Mouse (Mus musculus): ENCODE data around the gene Tbcel. TPM values are rescaled to one million over a fixed set of nuclear protein-coding genes. Genes with fewer than 3 reads are reported as not detected.

The Tbcel gene
- polyA plus RNA-seq, 1 experiment from 2014 or later: 4.8 TPM

DNA sequence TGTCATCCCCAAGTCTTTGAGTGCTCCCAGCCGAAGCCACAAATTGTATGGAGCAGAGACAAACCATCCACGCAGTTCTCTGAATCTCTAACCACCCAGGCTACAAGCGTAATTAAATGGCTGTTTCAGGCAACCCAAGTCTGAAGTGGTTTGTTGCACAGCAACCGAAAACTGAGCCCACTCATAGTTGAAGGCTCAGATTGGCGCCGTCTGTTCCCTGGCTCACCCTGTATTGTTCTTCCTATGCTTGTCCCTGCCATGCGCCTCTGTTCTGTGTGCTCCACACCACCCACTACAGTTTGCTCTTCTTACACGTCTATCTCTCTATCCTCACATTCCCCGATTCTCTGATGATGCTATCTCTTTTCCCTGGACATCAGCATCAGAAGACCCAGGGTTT lies 15.8 kb downstream of the Tbcel start:
- ATAC-seq (ENCODE audit: low read depth): no peak

GRCm38 (mm10) chr9:42490589-42491382 lies 16.8 kb downstream of the Tbcel start:
- ATAC-seq (ENCODE audit: low read depth): no peak
- Histone ChIP-seq H3K4me3 (ENCODE audit: low read length) (no peak overlapping the region), H3K9me3 (ENCODE audit: control insufficient read depth, low read length) (no peaks in the 10 kb centered on the region), H3K4me1 (replicated peaks; ENCODE audit: control insufficient read depth, insufficient read depth, low read length) (no peaks in the 10 kb centered on the region), H3K36me3 (ENCODE audit: control insufficient read depth, insufficient read depth, low read length) (no peaks in the 10 kb centered on the region), H3K27me3 (ENCODE audit: control insufficient read depth, insufficient read depth, low read depth, low read length) (no peaks in the 10 kb centered on the region), H3K4me2 (ENCODE audit: low read depth, low read length) (no peak overlapping the region), H3K9ac (ENCODE audit: low read length) (no peak overlapping the region), H3K27ac (ENCODE audit: low read length) (no peak overlapping the region)
- WGBS: 80% methylated on average over 16 of the region's 16 CpGs

More for the DNA sequence above, 15.8 kb downstream of the Tbcel start:
- H3K36me3 ChIP-seq (ENCODE audit: control insufficient read depth, insufficient read depth, low read length): no peaks in the 10 kb centered on the region
- H3K9me3 ChIP-seq (ENCODE audit: control insufficient read depth, low read length): no peaks in the 10 kb centered on the region
- no peak overlapping the region for H3K9ac ChIP-seq (ENCODE audit: low read length)
- no peak overlapping the region for H3K4me3 ChIP-seq (ENCODE audit: low read length)
- no peak overlapping the region for H3K4me2 ChIP-seq (ENCODE audit: low read depth, low read length)
- no peak overlapping the region for H3K27ac ChIP-seq (ENCODE audit: low read length)
- no peaks in the 10 kb centered on the region for H3K27me3 ChIP-seq (ENCODE audit: control insufficient read depth, insufficient read depth, low read depth, low read length)
- no peaks in the 10 kb centered on the region for H3K4me1 ChIP-seq (replicated peaks; ENCODE audit: control insufficient read depth, insufficient read depth, low read length)
- 66% methylated on average over 9 of the region's 9 CpGs for WGBS

DNA sequence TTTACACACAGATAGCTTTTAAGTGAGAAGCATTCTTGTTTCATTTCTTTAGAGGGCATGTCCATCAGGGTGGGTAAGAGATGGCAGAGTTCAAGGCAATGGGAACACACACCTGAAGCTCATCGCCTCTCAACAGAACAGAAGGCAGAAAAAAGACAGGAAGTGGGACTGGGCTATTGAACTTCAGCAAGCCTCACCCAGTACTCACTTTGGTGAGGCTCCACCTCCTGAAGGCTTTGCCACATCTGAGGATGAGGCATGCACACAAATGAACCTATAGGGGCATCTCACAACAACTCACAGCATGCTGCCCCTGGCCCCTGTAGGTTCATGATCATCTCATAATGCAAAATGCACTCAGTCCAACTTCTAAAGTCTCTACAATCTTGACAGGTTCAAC lies 19.5 kb downstream of the Tbcel start:
- no peak overlapping the region for H3K4me3 ChIP-seq (ENCODE audit: low read length)
- ATAC-seq (ENCODE audit: low read depth): no peak
- no peaks in the 10 kb centered on the region for H3K27me3 ChIP-seq (ENCODE audit: control insufficient read depth, insufficient read depth, low read depth, low read length)
- H3K9me3 ChIP-seq (ENCODE audit: control insufficient read depth, low read length): no peaks in the 10 kb centered on the region
- H3K36me3 ChIP-seq (ENCODE audit: control insufficient read depth, insufficient read depth, low read length): no peaks in the 10 kb centered on the region
- 89% methylated on average over 1 of the region's 1 CpGs for WGBS
- no peak overlapping the region for H3K4me2 ChIP-seq (ENCODE audit: low read depth, low read length)
- H3K9ac ChIP-seq (ENCODE audit: low read length): no peak overlapping the region
- no peaks in the 10 kb centered on the region for H3K4me1 ChIP-seq (replicated peaks; ENCODE audit: control insufficient read depth, insufficient read depth, low read length)
- no peak overlapping the region for H3K27ac ChIP-seq (ENCODE audit: low read length)

- Histone ChIP-seq H3K27ac (ENCODE audit: low read length) (no peak overlapping the region), H3K27me3 (ENCODE audit: control insufficient read depth, insufficient read depth, low read depth, low read length) (no peaks in the 10 kb centered on the region), H3K36me3 (ENCODE audit: control insufficient read depth, insufficient read depth, low read length) (no peaks in the 10 kb centered on the region), H3K9ac (ENCODE audit: low read length) (no peak overlapping the region), H3K9me3 (ENCODE audit: control insufficient read depth, low read length) (no peaks in the 10 kb centered on the region), H3K4me2 (ENCODE audit: low read depth, low read length) (no peak overlapping the region), H3K4me3 (ENCODE audit: low read length) (no peak overlapping the region), H3K4me1 (replicated peaks; ENCODE audit: control insufficient read depth, insufficient read depth, low read length) (no peaks in the 10 kb centered on the region)
- 37% methylated on average over 4 of the region's 4 CpGs for WGBS
- no peak for ATAC-seq (ENCODE audit: low read depth)
Measured at GRCm38 (mm10) chr9:42486913-42487312, 20.7 kb downstream of the Tbcel start.

GRCm38 (mm10) chr9:42484667-42485066 lies 22.9 kb downstream of the Tbcel start:
- no peaks in the 10 kb centered on the region for H3K36me3 ChIP-seq (ENCODE audit: control insufficient read depth, insufficient read depth, low read length)
- no peak for ATAC-seq (ENCODE audit: low read depth)
- H3K4me3 ChIP-seq (ENCODE audit: low read length): no peak overlapping the region
- no peaks in the 10 kb centered on the region for H3K27me3 ChIP-seq (ENCODE audit: control insufficient read depth, insufficient read depth, low read depth, low read length)
- H3K9me3 ChIP-seq (ENCODE audit: control insufficient read depth, low read length): no peaks in the 10 kb centered on the region
- H3K9ac ChIP-seq (ENCODE audit: low read length): no peak overlapping the region
- 76% methylated on average over 1 of the region's 1 CpGs for WGBS
- no peak overlapping the region for H3K4me2 ChIP-seq (ENCODE audit: low read depth, low read length)
- no peaks in the 10 kb centered on the region for H3K4me1 ChIP-seq (replicated peaks; ENCODE audit: control insufficient read depth, insufficient read depth, low read length)
- no peak overlapping the region for H3K27ac ChIP-seq (ENCODE audit: low read length)

DNA sequence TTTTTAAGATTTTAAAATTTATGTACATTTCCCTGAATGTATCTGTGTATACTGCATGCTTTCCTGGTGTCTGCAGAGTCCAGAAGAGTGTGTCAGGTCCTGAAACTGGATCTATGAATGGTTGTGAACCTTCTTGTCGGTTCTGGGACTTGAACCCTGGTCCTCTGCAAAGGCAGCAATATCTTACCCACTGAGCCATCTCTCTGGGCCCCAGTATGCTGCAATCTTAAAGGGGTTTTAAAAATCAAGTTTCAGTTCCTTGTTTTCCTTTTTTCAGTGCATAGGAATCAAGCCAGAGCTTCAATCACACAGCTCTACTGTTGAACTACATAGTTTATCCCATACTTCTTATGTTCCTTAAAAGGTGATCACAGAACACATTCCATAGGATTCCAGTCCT lies 24.7 kb downstream of the Tbcel start:
- no peak for ATAC-seq (ENCODE audit: low read depth)
- H3K4me2 ChIP-seq (ENCODE audit: low read depth, low read length): no peak overlapping the region
- H3K36me3 ChIP-seq (ENCODE audit: control insufficient read depth, insufficient read depth, low read length): no peaks in the 10 kb centered on the region
- H3K4me1 ChIP-seq (replicated peaks; ENCODE audit: control insufficient read depth, insufficient read depth, low read length): no peaks in the 10 kb centered on the region
- no peak overlapping the region for H3K4me3 ChIP-seq (ENCODE audit: low read length)
- H3K27me3 ChIP-seq (ENCODE audit: control insufficient read depth, insufficient read depth, low read depth, low read length): no peaks in the 10 kb centered on the region
- no peaks in the 10 kb centered on the region for H3K9me3 ChIP-seq (ENCODE audit: control insufficient read depth, low read length)
- H3K27ac ChIP-seq (ENCODE audit: low read length): no peak overlapping the region
- H3K9ac ChIP-seq (ENCODE audit: low read length): no peak overlapping the region
- 77% methylated on average over 1 of the region's 1 CpGs for WGBS

DNA sequence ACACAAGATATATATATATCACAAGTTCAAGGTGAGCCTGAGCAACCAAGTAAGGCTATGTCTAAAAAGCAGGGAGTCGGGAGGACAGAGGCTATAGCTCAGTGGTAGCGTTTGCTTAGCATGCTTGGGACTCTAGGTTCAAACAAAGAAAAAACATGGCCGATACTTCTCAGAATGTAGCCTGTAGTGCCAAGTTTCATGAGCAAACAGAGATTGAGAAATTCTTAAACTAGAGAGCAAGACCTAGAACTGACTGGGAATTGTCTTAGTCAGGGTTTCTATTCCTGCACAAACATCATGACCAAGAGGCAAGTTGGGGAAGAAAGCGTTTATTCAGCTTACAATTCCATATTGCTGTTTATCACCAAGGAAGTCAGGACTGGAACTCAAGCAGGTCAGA lies 31.4 kb downstream of the Tbcel start:
- peaks cover 6% of the 10 kb centered on the region for H3K4me1 ChIP-seq (replicated peaks; ENCODE audit: control insufficient read depth, insufficient read depth, low read length)
- no peaks in the 10 kb centered on the region for H3K9me3 ChIP-seq (ENCODE audit: control insufficient read depth, low read length)
- no peak overlapping the region for H3K27ac ChIP-seq (ENCODE audit: low read length)
- no peak overlapping the region for H3K4me3 ChIP-seq (ENCODE audit: low read length)
- H3K9ac ChIP-seq (ENCODE audit: low read length): no peak overlapping the region
- H3K36me3 ChIP-seq (ENCODE audit: control insufficient read depth, insufficient read depth, low read length): no peaks in the 10 kb centered on the region
- WGBS: 51% methylated on average over 4 of the region's 4 CpGs
- H3K27me3 ChIP-seq (ENCODE audit: control insufficient read depth, insufficient read depth, low read depth, low read length): no peaks in the 10 kb centered on the region
- ATAC-seq (ENCODE audit: low read depth): no peak
- no peak overlapping the region for H3K4me2 ChIP-seq (ENCODE audit: low read depth, low read length)

DNA sequence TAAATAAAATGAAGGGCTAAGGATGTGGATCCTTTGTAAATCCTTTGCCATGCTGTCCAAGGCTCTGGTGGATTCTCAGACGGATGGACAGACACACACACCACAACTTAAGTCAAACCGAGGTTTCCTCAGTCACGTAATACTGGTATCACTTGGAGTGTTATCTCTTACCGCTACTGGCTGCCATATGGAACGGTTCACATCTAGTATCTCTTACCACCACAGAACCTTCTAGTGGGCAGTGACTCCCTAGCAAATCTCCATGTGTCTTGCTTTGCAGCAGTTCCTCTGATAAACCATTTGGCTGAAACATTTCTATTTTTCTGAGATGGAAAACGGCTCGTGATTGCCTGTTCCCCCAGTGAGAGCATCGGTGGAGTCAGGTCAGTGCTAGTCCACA lies 33.4 kb downstream of the Tbcel start:
- Histone ChIP-seq H3K36me3 (ENCODE audit: control insufficient read depth, insufficient read depth, low read length) (no peaks in the 10 kb centered on the region), H3K9me3 (ENCODE audit: control insufficient read depth, low read length) (no peaks in the 10 kb centered on the region), H3K27ac (ENCODE audit: low read length) (no peak overlapping the region), H3K9ac (ENCODE audit: low read length) (no peak overlapping the region), H3K4me3 (ENCODE audit: low read length) (no peak overlapping the region), H3K27me3 (ENCODE audit: control insufficient read depth, insufficient read depth, low read depth, low read length) (no peaks in the 10 kb centered on the region), H3K4me1 (replicated peaks; ENCODE audit: control insufficient read depth, insufficient read depth, low read length) (peaks cover 12% of the 10 kb centered on the region), H3K4me2 (ENCODE audit: low read depth, low read length) (no peak overlapping the region)
- 64% methylated on average over 8 of the region's 8 CpGs for WGBS
- ATAC-seq (ENCODE audit: low read depth): no peak

DNA sequence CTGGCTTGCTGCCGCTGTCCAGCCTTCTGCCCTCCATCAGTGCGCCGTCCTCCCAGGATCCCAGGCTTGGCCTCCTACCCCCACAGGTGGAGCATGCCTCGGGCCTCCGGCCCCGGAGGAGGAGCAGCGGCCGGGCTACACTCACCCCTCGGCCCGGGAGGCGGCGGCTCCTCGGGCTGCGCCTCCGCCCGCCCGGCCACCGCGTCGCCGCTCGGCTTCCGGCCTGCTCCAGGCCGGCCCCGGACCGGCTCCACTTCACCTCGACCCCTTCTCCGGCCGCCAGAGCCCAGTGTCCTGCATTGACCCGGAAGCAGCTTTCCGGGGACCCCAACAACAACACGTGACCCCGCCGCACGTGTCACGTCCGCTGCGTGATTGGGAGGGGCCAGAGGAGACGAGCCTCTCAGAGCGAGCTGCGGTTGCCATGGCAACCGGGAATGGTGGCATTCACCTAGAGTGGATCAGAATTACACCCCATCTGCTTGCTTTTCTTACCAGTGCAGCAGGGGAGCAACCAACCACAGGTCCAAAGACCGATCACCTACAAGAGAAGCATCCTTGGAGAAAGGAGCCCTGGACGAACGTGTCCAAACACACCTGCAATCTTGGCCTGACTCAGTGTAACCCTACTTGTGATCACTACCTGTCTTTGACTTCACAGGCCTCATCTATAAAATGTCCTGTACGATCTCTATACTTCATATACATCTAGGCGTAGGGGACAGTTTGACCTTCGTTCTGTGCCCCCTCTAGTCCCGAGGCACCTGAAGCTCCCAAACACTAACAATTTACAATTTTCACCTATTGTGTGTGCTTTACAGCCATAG lies 35.5 kb downstream of the Tbcel start:
- peak; percentile 88 for ATAC-seq (ENCODE audit: low read depth)
- 6% methylated on average over 47 of the region's 49 CpGs for WGBS
- H3K4me2 ChIP-seq (ENCODE audit: low read depth, low read length): peak overlapping the region; percentile 70
- peaks cover 18% of the 10 kb centered on the region for H3K4me1 ChIP-seq (replicated peaks; ENCODE audit: control insufficient read depth, insufficient read depth, low read length)
- no peaks in the 10 kb centered on the region for H3K27me3 ChIP-seq (ENCODE audit: control insufficient read depth, insufficient read depth, low read depth, low read length)
- no peaks in the 10 kb centered on the region for H3K36me3 ChIP-seq (ENCODE audit: control insufficient read depth, insufficient read depth, low read length)
- peak overlapping the region; percentile 63 for H3K4me3 ChIP-seq (ENCODE audit: low read length)
- peak overlapping the region; percentile 80 for H3K9ac ChIP-seq (ENCODE audit: low read length)
- no peaks in the 10 kb centered on the region for H3K9me3 ChIP-seq (ENCODE audit: control insufficient read depth, low read length)
- peak overlapping the region; percentile 78 for H3K27ac ChIP-seq (ENCODE audit: low read length)

Measured in lung, embryonic 16.5 days (tissue).